Mouse (Mus musculus) layer of hippocampus, adult 2 months (tissue): ENCODE results near the gene Plgrkt. TPM values are rescaled to one million over a fixed set of nuclear protein-coding genes. Genes with fewer than 3 reads are reported as not detected.
A peak's percentile ranks its signal among the peaks of the same experiment; 100 is the strongest.

Source experiments
- DNase-seq, 2 experiments: peaks; one replicate each; pipeline ENCODE4 v3.0.0; 2022; ENCODE audit warnings: low spot score in 2 of 2
- H3K27ac ChIP-seq: fragments of 200-600 bp; 2 replicates; pipeline ENCODE4 v1.8.1; 2022
- H3K4me3 ChIP-seq: fragments of 200-600 bp; 2 replicates; pipeline ENCODE4 v1.8.1; 2022; ENCODE audit warnings: mild to moderate bottlenecking
- CTCF ChIP-seq: fragments of 200-600 bp; conservative IDR thresholded peaks from 2 replicates; pipeline ENCODE4 v1.8.1; 2022; ENCODE audit warnings: antibody characterized with exemption, mild to moderate bottlenecking, moderate library complexity
- total RNA-seq, 2 experiments: library from RNA; stranded (reverse); gene quantifications; 2 replicates each; pipeline ENCODE4 v1.2.3; 2021

Plgrkt gene
- total RNA-seq, 2 experiments from 2014 or later: 26.4 to 27.6 TPM

DNA sequence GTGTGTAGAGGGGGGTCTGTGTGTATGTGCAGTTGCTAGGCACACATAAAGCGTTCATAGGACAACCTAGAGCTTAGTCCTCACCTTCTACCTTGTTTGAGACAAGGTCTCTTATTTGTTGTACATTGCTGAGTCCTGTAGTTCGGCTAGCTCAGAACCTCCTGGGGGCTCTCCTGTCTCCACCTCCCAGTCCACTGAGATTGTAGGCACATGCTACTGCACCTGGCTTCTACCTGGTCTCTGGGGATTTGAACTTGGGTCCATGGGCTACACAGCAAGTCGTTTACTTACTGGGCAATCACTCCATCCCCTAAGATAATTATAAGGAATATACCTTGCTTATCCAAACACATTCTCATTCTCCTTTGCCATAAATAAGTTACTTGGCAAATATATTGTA is 5.4 kb upstream of the Plgrkt start:
- no peak for DNase-seq
- Histone ChIP-seq H3K27ac (peak overlapping the region; percentile 58), H3K4me3 (no peak overlapping the region)
- TF ChIP-seq CTCF: no peak

- Histone ChIP-seq H3K27ac (peak overlapping the region; percentile 58), H3K4me3 (peak overlapping the region; percentile 44)
Observed at GRCm38 (mm10) chr19:29372138-29372537, 4.9 kb upstream of the Plgrkt start.

DNA sequence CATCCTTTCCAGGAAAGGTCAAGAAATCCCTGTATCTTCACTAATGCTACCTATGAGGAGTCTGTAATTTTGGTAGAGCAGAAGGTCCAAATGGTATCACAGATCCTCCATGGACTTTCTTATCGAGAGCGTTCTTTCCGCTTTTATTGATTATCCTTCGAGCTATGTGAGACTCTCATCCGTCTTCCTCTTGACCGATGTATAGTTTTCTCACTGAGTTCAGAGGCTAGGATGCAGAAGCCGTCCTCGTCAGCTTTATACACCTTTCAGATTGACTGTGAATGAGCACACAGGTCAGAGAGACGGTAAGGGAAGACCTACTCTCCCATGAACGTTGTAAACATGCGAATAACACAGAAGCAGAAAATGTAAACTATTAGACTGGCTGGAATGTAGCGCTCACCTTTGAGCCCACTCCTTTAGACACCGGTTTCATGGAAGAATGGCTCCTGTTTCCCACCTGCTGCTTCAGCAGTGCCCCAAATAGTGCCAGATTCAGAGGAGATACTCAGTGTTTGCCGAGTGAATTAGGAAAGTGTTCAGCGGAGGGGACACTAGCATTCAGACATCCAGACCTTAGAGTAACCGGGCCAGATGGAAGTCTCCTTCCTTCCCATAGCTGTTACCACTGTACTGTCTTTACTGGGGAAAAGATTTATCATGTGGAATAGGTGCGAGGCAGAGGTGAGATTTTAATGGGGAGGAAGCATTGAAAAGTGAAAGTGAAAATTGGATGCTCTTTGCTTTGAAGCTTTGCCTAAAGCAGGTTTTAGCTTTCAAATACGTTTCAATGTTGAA is 4.3 kb upstream of the Plgrkt start:
- Histone ChIP-seq H3K27ac (peak overlapping the region; percentile 58), H3K4me3 (peak overlapping the region; percentile 44)
- DNase-seq: no peak
- no peak for TF ChIP-seq CTCF

More at GRCm38 (mm10) chr19:29372138-29372537, 4.9 kb upstream of the Plgrkt start:
- no peak for TF ChIP-seq CTCF
- peak; percentile 35 to 64 for DNase-seq

DNA sequence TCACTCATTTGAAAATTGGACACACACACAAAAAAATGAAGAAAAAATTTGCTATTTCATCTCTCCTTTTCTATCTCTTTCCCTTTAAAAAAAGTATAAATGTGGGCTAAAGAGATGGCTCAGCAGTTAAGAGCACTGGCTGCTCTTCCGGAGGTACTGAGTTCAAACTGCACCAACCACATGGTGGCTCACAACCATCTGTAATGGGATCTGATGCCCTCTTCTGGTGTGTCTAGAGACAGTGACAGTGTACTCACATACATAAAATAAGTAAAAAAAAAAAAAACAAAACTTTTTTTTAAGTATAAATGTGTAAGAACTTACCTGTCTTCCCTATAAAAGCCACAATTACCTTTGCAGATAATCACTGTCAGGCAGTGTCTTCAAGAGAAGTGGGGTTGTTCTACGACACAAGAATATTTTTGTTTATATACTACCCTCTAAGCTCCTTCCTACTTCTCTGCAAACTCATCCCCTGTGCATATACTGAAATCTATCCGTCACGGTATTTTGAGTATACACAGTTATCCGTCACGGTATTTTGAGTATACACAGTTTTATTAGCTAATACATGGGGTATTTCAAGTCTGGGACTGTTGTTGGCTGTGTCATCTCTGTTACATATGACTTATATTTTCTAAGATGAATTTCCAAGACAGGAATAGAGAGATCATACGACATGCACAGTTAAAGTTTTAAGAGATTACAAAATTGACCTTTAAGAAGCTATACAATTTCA is 3.5 kb upstream of the Plgrkt start:
- DNase-seq: no peak
- no peak overlapping the region for H3K4me3 ChIP-seq
- no peak overlapping the region for H3K27ac ChIP-seq
- TF ChIP-seq CTCF: peak; percentile 35

- H3K4me3 ChIP-seq: no peak overlapping the region
- TF ChIP-seq CTCF: no peak
- H3K27ac ChIP-seq: no peak overlapping the region
- DNase-seq: no peak
Observed at GRCm38 (mm10) chr19:29370112-29370511, 2.9 kb upstream of the Plgrkt start.

GRCm38 (mm10) chr19:29368671-29369309 is 1.6 kb upstream of the Plgrkt start:
- Histone ChIP-seq H3K27ac (no peak overlapping the region), H3K4me3 (no peak overlapping the region)
- DNase-seq: no peak
- no peak for TF ChIP-seq CTCF

DNA sequence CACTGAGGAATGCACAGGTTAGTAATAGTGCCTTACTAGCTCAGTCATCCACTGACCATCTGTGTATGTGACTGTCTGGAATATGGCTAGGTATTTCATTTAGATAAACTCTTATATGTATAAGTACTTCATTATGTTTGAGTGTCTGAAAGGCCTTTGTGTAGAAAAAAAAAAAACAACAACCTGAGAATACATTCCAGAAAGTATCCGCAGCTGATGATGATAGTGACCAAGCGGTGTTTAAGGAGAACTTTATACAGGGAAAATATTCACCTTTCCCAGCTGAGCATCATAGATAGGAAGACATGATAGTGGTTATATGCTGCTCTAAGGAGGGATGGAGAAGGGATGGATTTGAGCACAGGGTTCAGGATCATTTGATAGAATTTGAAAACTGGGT is 851 bp upstream of the Plgrkt start:
- H3K4me3 ChIP-seq: no peak overlapping the region
- no peak for TF ChIP-seq CTCF
- DNase-seq: no peak
- no peak overlapping the region for H3K27ac ChIP-seq

DNA sequence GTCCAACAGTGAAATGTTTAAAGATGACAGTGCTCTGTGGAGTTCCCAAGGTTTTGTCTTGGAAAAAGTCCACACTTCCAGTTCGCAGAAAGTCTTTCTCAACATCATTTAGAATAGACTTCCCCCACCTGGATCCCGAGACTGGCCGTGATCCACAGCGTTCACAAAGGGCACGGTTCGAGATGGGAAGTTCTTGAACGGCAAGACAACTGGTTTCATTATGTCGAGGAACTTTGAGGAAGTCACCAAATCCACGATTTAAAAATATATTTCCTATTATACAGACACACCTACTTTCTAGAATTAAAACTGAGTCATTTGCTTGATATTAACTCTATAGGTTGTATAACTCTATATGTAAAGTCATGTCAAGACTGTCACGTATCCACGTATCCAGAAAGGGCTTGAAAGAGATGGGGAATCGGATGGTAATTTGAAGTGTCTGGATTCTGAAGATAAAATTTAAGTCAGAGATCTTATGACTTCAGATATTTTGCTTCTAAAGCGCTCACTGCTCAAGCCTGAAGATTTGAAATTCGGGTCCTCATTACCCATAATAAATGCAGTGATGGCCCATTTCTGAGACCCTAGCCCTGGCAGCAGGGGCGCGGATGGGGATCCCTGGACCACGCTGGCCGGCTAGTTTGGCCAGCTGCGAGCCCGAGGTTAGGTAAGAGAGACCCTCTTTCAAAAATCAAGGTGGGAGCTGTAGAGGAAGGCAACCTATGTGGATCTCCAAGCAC is 793 bp downstream of the Plgrkt start:
- DNase-seq: no peak
- Histone ChIP-seq H3K27ac (peak overlapping the region; percentile 72; the same call in 1 of the 2 replicates), H3K4me3 (peak overlapping the region; percentile 75)
- no peak for TF ChIP-seq CTCF

GRCm38 (mm10) chr19:29365105-29365504 is 2.1 kb downstream of the Plgrkt start:
- DNase-seq: no peak
- TF ChIP-seq CTCF: no peak
- Histone ChIP-seq H3K27ac (no peak overlapping the region), H3K4me3 (no peak overlapping the region)

GRCm38 (mm10) chr19:29364076-29364475 is 3.1 kb downstream of the Plgrkt start:
- Histone ChIP-seq H3K4me3 (no peak overlapping the region), H3K27ac (no peak overlapping the region)
- no peak for TF ChIP-seq CTCF
- no peak for DNase-seq

DNA sequence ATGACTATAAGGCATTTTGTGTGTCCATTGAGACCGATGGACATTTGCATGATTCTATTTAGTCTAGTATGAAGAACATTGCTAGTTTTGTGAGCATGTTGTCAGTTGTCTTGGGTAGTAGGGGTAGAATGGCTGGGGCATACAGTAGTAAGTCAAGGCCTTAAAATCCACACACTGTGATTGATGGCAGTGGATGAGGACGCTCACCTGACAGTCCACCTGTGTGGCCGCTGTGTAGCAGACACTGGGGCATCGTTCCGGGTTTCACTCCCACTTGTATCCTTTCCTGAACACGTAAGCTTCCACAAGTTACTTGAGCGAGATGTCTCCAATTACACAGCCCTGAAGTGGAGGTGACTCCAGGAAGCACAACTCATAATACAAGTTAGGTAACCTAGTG is 3.6 kb downstream of the Plgrkt start:
- no peak overlapping the region for H3K4me3 ChIP-seq
- no peak for TF ChIP-seq CTCF
- no peak for DNase-seq
- no peak overlapping the region for H3K27ac ChIP-seq

DNA sequence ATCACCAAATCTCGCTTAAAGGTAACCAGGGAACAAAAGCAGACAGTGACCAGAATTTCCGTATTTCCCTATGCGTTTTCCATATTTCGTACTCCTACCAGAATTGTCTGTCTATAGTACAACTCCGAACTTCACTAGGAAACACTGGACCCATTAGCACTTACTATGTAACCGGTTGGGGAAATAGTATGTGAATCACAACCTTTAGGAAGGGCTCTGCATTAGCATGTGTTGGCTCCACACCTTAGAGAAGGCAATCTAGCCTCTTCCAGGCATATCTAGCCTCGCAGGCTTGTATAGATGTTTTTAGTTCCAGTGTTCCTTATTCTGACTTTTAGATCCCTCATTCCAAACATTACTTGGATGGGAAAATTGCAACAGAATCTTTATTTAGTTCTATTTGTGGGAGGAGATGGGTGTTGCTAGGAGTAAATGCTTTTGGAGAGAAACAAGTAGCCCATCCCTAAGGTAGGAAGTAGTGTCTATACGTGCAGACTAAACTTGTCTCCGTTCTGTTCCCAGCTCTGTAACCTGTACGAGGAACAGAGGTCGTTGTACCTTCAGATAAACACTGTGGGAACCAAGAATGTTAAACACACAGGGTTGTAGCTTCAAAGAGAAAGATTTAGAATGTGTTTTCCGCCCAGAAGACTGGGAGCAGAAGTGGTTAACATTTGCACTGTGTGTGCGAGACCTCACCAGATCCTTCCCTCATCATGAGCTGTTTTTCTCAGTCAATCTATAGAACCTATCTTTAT is 4.8 kb downstream of the Plgrkt start:
- H3K4me3 ChIP-seq: peak overlapping the region; percentile 85
- DNase-seq: no peak
- TF ChIP-seq CTCF: no peak
- H3K27ac ChIP-seq: peak overlapping the region; percentile 89
